Mouse (Mus musculus) heart, postnatal 10 days (tissue): ENCODE data around the gene Pcnx. TPM values are rescaled to one million over a fixed set of nuclear protein-coding genes. Genes with fewer than 3 reads are reported as not detected.
"Not testable (repeated sequence)": the region's sequence is repeated elsewhere in the genome, so short reads cannot be mapped to it uniquely, and the experiment has no call there.

Experiments
- DNase-seq, 2 experiments: peaks; one replicate each; pipeline ENCODE4 v3.0.0; 2021
- intact Hi-C: fragments of 180-260 bp; cut with DNase I; formaldehyde crosslinking; loops from one replicate; pipeline ENCODE4 v1.15.1; 2025
- total RNA-seq, 2 experiments: library from RNA; stranded (reverse); gene quantifications; 2 replicates each; pipeline ENCODE4 v1.2.3; 2021

Pcnx gene
- total RNA-seq, 2 experiments from 2014 or later = 79.2 to 79.6 TPM

DNA sequence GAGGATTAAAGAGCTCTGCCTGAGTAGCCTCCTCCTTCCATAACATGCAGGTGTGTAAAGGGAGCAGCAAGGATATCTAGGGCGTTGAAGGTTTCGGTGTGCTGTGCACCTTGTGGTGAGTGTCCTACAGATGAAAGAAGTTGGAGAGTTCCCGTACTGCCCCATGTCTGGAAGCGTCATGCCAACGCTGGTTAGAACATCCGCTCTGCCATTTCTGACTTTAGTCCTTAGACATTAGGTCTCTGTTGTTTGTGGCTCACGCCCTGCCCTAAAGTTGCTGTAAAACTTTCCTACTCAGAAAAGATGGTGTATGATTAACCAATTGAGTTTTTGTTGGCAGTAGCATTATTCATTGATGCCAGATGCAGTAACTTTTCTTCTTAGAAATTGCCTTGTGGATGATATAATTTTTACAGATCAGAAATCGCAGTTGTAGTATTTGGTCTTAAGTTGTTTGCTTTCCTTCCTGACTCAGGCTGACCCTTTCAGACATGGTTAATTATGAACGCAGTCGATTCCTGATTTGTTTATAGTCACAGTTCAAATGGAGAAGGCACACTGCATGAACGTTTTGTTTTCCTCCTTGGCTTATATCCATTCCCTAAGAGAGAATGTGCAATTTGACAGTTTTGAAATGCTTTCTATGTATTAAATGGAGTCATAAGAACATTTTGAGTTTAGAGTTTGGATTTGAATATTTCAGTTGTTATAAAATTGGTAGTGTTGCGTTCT is 83.7 kb downstream of the Pcnx start:
- DNase-seq = no peak
- intact Hi-C loops = no loop called here

GRCm38 (mm10) chr12:81949026-81949425 is 89.2 kb downstream of the Pcnx start:
- no peak for DNase-seq
- intact Hi-C loops = no loop called here

GRCm38 (mm10) chr12:81950016-81950415 is 90.2 kb downstream of the Pcnx start:
- no peak for DNase-seq

DNA sequence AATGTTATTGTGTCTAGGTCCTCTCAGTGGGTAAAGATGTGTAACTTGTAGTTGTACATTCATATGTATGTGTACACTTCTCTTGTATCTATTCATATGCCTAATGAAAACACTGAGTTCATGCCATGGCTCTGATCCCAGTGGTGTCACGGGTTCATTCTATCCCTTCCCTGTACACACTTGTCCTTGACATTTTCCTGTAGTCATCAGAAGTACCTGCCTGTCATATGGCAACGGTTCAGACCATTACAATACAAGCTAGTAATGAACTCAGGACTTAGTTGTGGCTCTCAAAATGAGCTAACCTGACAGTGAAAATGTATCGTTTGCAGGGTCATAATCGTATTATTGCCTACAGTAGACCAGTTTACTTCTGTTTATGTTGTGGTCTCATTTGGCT is 98.5 kb downstream of the Pcnx start:
- intact Hi-C loops = no loop called here
- peak; percentile 57 to 70 for DNase-seq

More at GRCm38 (mm10) chr12:81950016-81950415, 90.2 kb downstream of the Pcnx start:
- intact Hi-C loops = no loop called here

GRCm38 (mm10) chr12:81965416-81965815 is 105.6 kb downstream of the Pcnx start:
- no peak for DNase-seq
- intact Hi-C loops = loop anchor here (5.0 kb wide), 1 partner anchor 168 kb away; no protein-coding TSS in a partner anchor

DNA sequence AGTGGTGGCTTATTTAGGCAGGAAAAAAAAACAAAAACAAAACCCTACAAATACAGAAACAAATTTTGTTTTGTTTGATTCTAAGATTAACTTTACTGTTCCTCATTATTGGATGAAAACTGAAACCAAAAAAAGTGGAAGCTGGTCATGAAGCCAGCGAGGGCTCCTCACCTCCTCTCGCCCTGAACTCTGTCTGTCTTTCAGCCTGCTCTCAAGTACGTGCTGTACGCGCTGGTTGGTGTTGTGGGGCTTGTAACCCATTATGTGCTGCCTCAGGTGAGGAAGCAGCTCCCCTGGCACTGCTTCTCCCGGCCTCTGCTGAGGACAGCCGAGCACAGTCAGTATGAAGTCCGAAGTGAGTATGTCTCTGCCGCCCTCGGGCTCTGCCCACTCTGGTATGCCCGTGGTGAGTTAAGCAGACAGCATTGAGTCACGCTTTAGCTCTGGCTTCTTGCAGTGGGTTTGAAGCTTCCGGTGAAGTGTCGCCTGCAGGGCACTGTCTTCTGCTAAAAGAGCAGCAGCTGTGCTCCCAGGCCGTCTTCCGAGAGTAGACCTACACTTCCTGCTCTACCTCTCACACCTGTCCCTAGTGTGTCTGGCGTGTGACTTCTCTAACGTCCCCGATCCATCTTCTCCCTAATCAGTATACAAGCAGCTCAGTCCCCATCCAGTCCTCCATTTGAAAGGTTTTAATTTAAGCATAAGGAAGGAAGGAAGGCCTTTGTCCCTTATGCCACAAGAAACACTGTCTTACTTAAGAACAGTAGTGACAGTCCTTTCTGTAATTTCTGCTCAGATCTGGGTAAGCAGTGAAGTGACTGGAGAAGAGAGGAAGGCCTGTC is 111.4 kb downstream of the Pcnx start:
- intact Hi-C loops = no loop called here
- no peak for DNase-seq

DNA sequence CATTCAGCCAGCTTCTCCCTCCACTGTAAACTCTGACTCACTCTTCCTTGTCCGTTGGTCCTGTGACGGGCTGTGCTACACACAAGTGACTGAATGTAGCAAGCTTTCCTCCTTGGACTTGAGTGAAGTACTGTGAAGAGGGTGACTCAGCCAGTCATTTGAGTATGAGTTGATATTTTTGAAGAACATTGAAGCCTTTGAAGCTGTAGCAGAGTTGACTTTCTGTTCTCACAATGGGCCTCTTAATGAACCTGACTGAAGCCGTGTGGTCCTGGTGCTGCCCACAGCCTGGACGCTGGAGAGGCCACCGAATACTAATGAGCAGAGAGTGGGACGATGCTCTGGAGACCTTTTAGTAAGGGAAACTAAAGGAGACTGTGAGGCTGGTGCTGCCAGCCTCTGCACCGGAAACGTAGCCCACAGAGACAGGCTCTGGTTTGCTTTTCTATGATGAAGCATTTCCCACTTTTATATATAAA is 112.1 kb downstream of the Pcnx start:
- intact Hi-C loops = no loop called here
- no peak for DNase-seq

GRCm38 (mm10) chr12:81974806-81975205 is 115.0 kb downstream of the Pcnx start:
- DNase-seq = peak; percentile 29 to 35
- intact Hi-C loops = no loop called here

GRCm38 (mm10) chr12:81977346-81977745 is 117.5 kb downstream of the Pcnx start:
- DNase-seq = no peak
- intact Hi-C loops = no loop called here

DNA sequence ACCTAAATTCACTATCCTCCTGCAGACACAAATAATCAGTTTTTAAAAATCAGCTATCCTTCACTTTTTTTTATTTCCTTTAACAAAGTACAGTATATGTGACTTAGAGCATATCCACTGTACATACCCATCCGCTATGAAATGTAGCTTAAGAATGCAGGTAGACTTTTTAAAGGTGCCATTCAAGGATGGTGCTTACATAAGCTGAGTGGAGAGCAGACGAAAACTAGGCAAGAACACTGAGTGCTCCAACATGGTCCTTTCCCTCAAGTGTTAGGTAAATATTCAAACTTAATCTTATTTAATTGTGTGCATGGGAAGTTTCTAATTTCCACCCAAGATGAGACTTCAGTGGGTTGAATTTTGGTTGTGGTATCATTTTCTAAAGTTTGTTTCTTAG is 119.5 kb downstream of the Pcnx start:
- DNase-seq = no peak
- intact Hi-C loops = no loop called here

DNA sequence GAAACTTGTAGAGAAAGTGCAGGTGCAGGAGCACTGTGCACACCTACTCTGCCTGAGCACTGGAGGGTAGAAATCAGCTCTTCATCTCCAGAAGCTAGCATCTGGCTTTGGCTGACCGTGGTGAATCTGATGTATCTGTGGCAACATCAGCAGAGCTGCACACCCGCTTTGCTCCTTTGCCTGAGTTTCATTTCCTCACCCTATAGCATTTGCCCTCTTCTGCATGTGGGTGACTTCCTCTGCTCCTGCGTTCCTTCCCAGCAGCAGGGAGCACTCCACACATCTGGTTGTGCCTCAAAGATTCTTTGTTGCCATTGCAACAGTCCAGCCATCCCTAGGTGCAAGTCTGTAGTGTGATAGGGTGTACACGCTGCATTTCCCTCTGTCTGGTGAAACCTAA is 132.3 kb downstream of the Pcnx start:
- no peak for DNase-seq
- intact Hi-C loops = no loop called here

DNA sequence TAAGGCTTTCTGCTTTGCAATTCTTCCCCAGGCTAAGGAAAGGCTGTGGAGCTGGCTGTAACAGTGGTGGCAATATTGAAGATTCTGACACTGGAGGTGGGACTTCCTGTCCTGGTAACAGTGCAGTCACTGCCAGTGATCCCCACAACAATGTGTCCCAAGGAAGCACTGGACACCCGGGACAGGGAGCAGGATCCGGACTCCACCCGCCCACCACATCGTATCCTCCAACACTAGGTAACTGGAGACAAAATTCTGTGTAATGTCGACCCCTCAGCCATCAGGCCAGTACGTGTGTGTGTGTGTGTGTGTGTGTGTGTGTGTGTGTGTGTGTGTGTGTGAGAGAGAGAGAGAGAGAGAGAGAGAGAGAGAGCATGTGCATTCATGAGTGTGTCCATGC is 133.2 kb downstream of the Pcnx start:
- intact Hi-C loops = no loop called here
- no peak for DNase-seq

DNA sequence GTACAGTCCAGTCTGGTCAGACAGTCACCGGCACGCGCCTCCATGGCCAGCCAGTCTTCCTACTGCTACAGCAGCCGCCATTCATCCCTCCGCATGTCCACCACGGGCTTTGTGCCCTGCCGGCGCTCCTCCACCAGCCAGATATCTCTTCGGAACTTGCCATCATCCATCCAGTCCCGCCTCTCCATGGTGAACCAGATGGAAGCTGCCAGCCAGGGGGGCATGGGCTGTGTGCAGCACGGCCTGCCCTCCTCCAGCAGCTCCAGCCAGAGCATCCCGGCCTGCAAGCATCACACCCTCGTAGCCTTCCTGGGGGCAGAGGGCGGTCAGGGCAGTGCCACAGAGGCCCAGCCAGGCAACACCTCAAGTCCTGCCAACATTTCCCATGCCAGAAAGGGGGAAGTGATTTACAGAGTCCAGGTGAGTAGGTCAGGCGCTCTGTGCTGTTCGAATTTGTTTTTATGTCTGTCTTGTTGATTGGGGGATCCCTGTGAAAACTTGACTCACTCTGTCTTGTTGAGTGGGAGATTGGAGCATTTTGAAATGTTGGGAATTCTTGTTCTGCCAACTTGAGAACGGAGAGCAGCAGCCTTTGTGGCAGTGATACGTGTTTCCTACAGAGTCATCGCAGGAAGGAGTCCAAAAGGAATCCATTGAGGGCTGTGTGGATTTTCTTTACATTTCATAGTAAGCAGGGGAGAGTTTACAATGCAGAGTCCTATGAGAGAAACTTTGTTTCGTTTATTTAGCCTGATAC is 135.3 kb downstream of the Pcnx start:
- DNase-seq = no peak
- intact Hi-C loops = no loop called here

DNA sequence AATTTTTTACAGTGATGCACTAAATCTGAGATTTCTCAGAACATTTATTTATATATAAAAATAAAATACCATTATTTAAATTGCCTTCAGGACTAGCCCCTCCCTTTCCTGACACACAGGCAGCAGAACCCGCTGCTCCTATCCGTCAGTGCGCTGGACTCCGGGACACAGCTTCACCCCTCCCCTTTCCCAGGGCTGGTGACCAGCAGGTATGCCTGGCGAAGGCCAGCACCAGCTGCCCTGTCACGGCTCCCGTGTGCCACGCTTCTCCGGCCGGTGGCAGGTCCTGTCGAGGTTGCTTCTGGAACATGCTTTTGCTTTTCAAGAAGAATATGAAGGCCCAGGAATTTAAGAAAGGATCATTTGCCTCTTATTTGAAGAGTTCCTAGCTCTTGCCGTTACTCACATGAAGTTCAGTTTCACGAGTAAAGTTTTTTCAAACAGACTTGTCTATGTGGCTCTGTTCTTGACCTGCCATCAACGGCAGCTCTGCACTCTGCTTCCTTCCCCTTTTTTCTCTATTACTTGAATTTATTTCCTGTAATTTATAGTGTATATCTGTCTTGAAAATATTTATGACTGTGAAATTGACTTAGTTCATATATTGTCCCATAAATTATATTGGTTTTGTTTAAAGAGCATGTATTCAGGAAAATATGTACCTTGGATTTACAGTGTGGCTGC is 137.0 kb downstream of the Pcnx start:
- intact Hi-C loops = no loop called here
- DNase-seq = no peak

DNA sequence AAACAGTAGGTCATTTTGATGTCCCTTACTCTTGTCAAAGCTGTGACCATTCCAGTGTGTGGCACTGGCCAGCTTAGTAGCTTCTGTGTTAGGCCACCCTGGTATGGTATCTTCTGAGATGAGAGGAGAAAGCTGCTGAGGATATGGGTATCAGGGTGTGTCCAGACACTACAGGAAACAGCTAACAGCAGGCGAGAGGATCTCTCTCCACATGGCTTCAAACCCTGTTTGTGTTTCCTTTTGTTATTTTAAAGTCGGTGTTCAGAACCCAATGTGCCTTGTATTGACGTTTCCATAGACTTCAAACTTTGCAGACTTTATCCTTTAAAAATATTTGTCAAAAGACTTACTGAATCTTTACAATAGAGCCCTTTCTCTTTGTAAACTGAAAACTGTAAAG is 137.7 kb downstream of the Pcnx start:
- intact Hi-C loops = no loop called here
- no peak for DNase-seq

- DNase-seq, intact Hi-C loops: not testable (repeated sequence)
Observed at GRCm38 (mm10) chr12:82002697-82003096, 142.9 kb downstream of the Pcnx start.

GRCm38 (mm10) chr12:82025901-82026633 is 166.2 kb downstream of the Pcnx start:
- DNase-seq, intact Hi-C loops: not testable (repeated sequence)

DNA sequence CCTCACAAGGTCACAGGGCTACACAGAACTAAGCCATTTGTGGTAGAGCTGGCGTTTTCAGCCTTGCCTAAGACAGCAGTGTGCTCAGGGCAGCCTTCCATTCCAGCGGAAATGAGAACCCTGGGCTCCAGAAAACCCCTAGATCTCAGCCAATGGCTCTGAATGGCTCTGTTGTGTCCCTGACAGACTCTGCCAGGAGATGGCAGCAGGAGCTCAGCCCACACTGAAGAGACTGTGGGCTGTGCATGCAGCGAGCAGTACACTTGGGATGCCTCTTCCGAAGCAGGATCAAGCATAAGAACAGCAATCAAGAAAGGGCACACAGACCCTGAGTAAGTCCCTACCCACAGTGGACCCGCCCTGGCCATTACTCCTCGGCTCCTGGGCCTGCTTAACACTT is 173.7 kb downstream of the Pcnx start:
- intact Hi-C loops, DNase-seq: not testable (repeated sequence)

- intact Hi-C loops = not testable (repeated sequence)
Observed at GRCm38 (mm10) chr12:82033973-82034372, 174.2 kb downstream of the Pcnx start.

GRCm38 (mm10) chr12:82044078-82044477 is 184.3 kb downstream of the Pcnx start:
- DNase-seq, intact Hi-C loops: not testable (repeated sequence)

More at GRCm38 (mm10) chr12:82033973-82034372, 174.2 kb downstream of the Pcnx start:
- DNase-seq = not testable (repeated sequence)
